Mouse (Mus musculus): ENCODE data around the gene Osbpl10. TPM values are rescaled to one million over a fixed set of nuclear protein-coding genes. Genes with fewer than 3 reads are reported as not detected.

Gene Osbpl10
- total RNA-seq, 2 experiments from 2014 or later = 52.5 to 54.0 TPM

DNA sequence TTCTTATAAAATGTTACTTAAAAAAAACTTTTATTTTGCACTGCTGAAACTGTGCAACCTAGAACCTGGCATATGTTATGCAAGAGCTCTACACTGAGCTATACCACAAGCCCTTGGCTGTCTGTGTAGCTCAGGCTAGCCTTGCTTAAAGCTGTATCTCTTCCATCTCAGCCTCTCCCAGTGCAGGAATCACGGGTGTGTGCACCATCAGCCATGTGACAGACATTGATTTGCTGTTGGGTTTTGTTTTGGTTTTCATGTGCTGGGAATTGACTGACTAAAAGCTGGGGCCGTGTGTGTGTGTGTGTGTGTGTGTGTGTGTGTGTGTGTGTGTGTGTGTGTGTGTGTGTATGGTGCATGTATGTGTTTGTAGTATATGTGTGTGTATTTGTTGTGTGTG is 155.6 kb downstream of the Osbpl10 start:
- intact Hi-C loops (cut with DNase I) = no loop called here
- no peak for DNase-seq (ENCODE audit: low spot score in 2 of 2)

- no peak for DNase-seq (ENCODE audit: low spot score in 2 of 2)
- intact Hi-C loops (cut with DNase I) = no loop called here
These were observed 156.4 kb downstream of the Osbpl10 start for GRCm38 (mm10) chr9:115134736-115135135.

DNA sequence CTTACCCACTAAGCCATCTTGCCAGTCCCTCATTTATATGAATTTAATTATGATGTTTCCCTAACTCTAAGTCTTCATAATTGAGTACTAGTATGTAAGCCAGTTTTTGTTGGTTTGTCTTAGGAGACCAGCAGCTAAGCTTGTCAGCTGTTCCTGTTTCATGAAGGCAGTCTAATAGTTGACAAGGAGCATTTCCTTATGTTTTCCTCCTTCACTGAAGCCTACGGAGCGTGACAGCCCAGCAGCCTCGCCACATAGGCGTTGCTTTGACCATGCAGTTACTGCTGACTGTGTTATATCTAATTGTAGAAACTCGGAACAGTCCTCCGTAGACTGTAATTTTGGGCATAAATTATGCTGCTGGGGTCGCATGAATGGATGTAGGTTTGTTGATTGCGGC is 157.0 kb downstream of the Osbpl10 start:
- DNase-seq (ENCODE audit: low spot score in 2 of 2) = no peak
- intact Hi-C loops (cut with DNase I) = no loop called here

DNA sequence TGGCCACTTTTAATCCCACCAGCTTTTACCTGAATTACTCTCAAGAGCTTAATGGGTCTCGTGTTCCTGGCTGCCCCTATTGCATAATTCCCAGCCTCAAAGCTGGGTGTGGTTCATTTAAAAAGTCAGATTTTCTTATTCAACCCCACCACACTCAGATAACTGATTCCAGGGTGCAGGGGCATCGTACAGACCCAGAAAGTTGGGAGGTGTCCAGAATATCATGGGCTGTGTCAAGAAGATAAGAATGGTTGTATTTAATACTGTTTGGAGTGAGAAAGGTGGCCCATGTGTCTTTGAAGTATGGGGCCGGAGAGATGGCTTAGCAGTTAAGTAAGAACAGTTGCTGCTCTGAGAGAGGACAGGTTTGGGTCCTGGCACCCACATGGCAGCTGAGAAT is 159.5 kb downstream of the Osbpl10 start:
- intact Hi-C loops (cut with DNase I) = no loop called here
- no peak for DNase-seq (ENCODE audit: low spot score in 2 of 2)

GRCm38 (mm10) chr9:115139597-115140332 is 161.4 kb downstream of the Osbpl10 start:
- DNase-seq (ENCODE audit: low spot score in 2 of 2) = no peak
- intact Hi-C loops (cut with DNase I) = no loop called here

- DNase-seq (ENCODE audit: low spot score in 2 of 2) = no peak
- intact Hi-C loops (cut with DNase I) = no loop called here
These were observed 168.8 kb downstream of the Osbpl10 start for GRCm38 (mm10) chr9:115147141-115147540.

GRCm38 (mm10) chr9:115147586-115148355 is 169.4 kb downstream of the Osbpl10 start:
- DNase-seq (ENCODE audit: low spot score in 2 of 2) = no peak
- intact Hi-C loops (cut with DNase I) = no loop called here

- intact Hi-C loops (cut with DNase I) = no loop called here
- no peak for DNase-seq (ENCODE audit: low spot score in 2 of 2)
These were observed 170.8 kb downstream of the Osbpl10 start for GRCm38 (mm10) chr9:115149011-115149756.

GRCm38 (mm10) chr9:115161591-115161990 is 183.2 kb downstream of the Osbpl10 start:
- DNase-seq (ENCODE audit: low spot score in 2 of 2) = no peak
- intact Hi-C loops (cut with DNase I) = no loop called here

- peak in 1 of 2 experiments; percentile 25 for DNase-seq (ENCODE audit: low spot score in 2 of 2)
- intact Hi-C loops (cut with DNase I) = no loop called here
These were observed 184.7 kb downstream of the Osbpl10 start for GRCm38 (mm10) chr9:115163031-115163430.

DNA sequence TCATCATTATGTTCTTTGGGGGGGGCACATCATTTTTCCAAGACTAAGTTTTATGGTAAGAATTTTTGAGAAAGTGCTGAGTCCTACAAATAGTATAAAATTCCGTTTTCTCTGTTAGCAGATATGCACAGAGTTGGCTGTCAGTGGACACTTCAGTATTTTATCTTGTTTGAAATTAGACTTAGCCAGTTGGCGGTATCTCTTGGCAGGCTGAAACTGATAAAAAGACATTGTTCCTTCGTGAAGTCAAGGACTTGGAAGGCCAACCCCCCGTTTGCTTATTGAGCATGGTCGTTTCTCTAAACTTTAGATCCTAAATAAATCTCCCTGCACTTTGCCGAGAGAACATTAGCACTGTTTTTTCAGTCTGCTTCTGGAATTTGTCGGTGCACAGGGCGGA is 185.3 kb downstream of the Osbpl10 start:
- intact Hi-C loops (cut with DNase I) = no loop called here
- DNase-seq (ENCODE audit: low spot score in 2 of 2) = no peak

- intact Hi-C loops (cut with DNase I) = no loop called here
- DNase-seq (ENCODE audit: low spot score in 2 of 2) = no peak
These were observed 186.0 kb downstream of the Osbpl10 start for GRCm38 (mm10) chr9:115164351-115164750.

- intact Hi-C loops (cut with DNase I) = no loop called here
These were observed 187.6 kb downstream of the Osbpl10 start for GRCm38 (mm10) chr9:115165996-115166395.

GRCm38 (mm10) chr9:115169591-115169990 is 191.2 kb downstream of the Osbpl10 start:
- intact Hi-C loops (cut with DNase I) = no loop called here
- DNase-seq (ENCODE audit: low spot score in 2 of 2) = no peak

More at GRCm38 (mm10) chr9:115165996-115166395, 187.6 kb downstream of the Osbpl10 start:
- no peak for DNase-seq (ENCODE audit: low spot score in 2 of 2)

DNA sequence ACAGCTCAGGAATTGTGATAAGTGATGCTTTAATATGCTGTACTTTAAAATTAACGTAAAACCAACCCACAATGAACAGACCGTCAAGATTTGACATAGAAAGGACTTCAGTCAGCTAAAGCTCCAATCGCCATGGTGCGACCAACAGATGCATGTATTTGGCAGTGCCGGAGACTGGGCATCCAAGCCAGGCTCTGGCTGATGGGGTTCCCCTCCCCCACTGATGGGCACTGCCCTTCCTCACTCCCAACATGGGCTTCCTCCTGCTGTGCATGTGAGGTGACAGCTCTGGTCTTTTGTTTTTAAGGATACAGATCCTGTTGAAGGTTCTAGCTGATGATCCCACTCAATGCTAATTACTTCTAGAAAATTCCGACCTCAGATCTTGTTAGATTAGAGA is 193.7 kb downstream of the Osbpl10 start:
- DNase-seq (ENCODE audit: low spot score in 2 of 2) = no peak
- intact Hi-C loops (cut with DNase I) = no loop called here

DNA sequence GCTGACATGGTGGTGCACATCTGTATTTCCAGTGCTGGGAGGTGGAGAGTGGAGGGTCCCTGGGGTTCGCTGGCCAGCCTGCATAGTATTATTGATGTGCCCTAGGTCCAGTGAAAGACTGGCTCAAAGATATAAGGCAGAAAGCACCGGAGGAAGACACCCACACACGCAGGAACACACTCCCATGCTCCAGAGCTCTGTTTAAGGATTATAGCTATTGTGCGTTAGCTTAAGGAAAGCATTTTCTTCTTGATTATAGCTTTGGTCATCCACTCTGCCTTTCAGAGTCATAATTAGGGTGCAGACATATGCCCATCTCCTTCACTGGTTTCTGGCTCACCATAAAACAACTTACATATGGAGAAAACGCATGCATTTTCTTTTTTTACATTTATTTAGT is 200.8 kb downstream of the Osbpl10 start:
- no peak for DNase-seq (ENCODE audit: low spot score in 2 of 2)
- intact Hi-C loops (cut with DNase I) = no loop called here

DNA sequence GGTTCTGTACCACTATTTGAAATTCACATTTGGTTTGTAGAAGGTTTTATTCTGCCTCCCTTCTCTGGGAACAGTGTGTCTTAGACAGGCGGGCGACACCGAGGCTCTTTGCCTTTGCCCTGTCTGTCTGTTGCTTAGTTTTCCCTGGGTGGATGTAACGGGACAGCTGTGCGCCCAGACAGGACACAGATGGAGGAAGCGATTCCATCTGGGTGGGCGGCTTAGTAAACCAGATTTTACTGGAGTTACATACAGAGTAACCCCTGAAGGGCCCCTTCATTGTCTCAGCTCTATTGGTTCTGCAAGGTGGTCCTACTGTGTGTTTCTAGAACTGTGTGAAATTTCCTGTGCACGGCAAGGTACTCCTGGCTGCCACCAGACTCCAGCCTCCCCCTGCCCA is 201.6 kb downstream of the Osbpl10 start:
- no peak for DNase-seq (ENCODE audit: low spot score in 2 of 2)

DNA sequence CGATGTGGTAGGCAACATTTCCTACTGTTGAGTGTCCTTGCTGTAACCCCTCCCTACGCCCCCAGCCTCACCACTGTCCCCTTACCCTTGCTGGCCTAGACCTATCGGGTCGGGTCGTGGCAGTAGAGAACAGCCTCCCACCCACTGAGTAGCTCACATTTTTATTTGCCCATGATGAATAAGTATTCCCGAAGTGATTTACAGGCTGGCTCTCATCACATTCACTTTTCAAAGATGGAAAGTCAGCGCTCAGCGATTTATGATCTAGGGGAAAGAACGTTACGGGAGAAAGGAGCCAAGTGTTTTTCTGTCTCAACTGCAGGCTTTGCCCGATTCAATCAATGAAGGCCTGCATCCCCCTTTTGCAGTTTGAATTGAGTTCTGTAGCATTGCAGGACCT is 208.0 kb downstream of the Osbpl10 start:
- intact Hi-C loops (cut with DNase I) = no loop called here
- DNase-seq (ENCODE audit: low spot score in 2 of 2) = no peak

More for the DNA sequence above, 201.6 kb downstream of the Osbpl10 start:
- intact Hi-C loops (cut with DNase I) = no loop called here

DNA sequence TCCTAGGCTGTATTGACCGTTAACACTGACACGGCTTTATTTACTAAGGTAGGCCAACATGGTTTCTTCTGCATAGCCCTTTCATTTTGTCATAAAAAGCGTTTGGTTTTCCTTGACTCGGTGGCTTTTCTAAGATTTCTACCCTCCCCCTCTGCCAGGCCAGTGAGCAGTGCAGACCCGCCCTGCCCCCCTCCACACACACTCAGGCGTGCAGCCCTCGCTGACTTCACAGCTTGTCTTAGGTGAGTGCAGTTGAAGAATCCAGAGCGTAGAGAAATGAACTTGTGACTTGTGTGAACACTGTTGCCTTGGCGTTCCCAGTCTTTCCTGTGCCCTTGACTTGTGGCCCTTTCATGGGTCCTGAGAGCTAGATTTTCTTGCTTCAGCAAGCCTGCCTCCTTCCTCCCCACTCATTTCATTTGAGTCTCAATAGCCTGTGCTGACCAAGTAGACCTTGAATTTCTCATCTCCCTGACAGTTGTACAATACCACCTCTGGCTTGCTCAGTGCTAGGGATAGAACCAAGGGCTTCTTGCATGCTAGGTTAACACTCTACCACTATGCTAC is 212.1 kb downstream of the Osbpl10 start:
- intact Hi-C loops (cut with DNase I) = no loop called here

DNA sequence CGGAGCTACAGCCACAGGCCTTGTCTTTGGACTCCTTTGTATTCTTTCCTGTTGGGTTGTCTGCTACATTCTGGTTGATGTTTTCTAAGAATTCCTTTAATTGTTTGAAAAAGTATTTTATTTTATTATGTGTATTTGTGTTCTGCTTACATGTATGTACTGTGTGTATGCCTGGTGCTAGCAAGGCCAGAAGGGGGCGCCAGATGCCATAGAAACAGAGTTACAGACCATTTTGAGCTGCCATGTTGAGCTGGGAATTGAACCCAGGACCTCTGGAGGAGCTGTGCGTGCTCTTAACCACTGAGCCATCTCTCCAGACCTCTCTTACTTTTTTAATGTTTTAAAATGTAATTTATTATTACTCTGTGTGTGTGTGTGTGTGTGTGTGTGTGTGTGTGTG is 214.5 kb downstream of the Osbpl10 start:
- intact Hi-C loops (cut with DNase I) = no loop called here
- no peak for DNase-seq (ENCODE audit: low spot score in 2 of 2)

More for the DNA sequence above, 212.1 kb downstream of the Osbpl10 start:
- no peak for DNase-seq (ENCODE audit: low spot score in 2 of 2)
